Mouse (Mus musculus): Measurements from ENCODE around the gene Glis2. TPM values are rescaled to one million over a fixed set of nuclear protein-coding genes. Genes with fewer than 3 reads are reported as not detected.
A peak's percentile ranks its signal among the peaks of the same experiment; 100 is the strongest.
"Not testable (repeated sequence)": the region's sequence is repeated elsewhere in the genome, so short reads cannot be mapped to it uniquely, and the experiment has no call there.

Gene Glis2
- total RNA-seq, 2 experiments from 2014 or later: 12.0 to 13.2 TPM

DNA sequence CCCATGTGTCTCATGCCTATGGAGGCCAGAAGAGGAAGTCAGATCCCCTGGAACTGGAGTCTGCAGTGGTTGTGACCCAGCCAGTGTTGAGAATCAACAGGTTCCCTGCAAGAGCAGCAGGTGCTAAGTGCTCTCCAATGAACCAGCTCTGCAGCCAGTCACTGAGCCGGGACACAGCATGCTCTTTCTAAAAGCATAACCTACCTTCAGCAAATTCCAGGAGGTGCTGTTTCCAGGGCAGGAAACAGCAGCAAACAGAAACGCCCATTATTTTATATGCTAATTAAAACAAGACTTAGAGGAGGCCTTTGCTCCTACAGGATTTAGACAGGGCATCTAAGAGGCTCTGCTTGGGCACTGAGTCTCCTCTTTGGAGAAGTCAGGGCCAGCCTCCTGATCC, 18.5 kb upstream of the Glis2 start:
- no peak for DNase-seq (ENCODE audit: low spot score in 2 of 2)
- intact Hi-C loops (cut with DNase I): no loop called here

DNA sequence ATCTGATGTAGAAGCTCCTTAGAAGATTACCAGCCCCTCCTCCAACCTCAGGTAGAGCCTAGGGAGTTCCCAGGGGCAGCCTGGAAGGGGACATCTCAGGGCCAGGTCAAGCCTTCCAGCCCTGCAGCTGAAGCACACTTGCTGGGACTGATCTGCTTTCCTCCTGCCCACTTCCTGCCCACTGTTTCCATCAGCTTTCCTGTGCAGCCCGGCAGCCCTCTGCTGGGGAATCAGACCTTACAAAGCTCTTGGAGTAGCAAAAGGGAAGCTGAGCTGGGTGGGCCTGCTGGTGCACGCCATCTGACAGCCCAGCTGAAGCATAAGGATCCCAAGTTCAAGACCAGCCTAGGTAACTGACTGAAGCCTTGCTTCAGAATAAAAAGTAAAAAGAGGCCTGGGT, 17.6 kb upstream of the Glis2 start:
- intact Hi-C loops (cut with DNase I): no loop called here
- DNase-seq (ENCODE audit: low spot score in 2 of 2): no peak

DNA sequence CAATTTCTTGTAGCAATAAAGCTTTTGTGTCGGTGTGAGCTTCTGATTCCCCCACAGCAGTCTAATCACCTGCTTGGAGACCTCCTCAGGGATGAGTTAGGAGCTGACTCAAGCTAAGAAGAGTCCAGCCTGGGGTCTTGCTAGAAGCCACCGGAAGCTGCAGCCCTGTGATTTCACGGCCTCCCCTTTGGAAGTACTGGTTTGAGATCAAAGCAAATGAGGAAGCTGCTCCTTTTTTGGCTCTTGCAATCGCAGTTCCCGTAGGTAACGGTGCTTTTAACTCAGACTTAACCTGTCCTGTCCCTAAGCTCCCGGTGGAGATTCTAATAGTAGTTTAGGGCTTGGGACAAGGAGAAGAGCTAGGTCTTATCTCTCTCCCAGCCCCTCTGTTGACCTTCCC, 15.9 kb upstream of the Glis2 start:
- no peak for DNase-seq (ENCODE audit: low spot score in 2 of 2)
- intact Hi-C loops (cut with DNase I): no loop called here

DNA sequence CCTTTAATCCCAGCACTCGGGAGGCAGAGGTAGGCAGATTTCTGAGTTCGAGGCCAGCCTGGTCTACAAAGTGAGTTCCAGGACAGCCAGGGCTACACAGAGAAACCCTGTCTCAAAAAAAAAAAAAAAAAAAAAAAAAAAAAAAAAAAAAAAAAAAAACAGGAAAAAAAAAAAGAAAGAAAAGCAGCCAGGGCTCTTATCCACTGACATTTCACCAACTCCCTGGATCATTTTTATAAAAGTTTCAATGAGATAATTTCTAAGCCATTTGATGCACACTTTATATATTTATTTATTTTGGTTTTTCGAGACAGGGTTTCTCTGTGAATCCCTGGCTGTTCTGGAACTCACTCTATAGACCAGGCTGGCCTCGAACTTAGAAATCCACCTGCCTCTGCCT, 13.3 kb upstream of the Glis2 start:
- DNase-seq (ENCODE audit: low spot score in 2 of 2): not testable (repeated sequence)

DNA sequence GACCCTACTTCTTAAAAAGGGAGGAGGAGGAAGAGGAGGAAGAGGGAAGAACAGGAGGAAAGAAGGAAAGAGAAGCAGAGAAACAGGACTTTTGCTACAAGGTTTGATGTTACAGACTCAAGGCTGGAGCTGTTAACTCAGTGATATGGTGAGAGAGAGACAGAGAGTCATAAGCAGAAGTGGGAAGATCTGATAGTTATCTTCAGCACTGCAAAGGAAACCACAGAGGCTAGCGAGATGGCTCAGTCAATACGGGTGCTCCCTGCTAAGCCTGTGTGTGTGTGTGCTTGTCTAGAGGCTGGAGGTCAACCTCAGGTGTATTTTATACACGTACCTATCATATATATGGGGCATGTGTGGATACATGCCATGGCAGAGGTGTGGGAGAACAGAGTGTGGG, 10.7 kb upstream of the Glis2 start:
- intact Hi-C loops (cut with DNase I): no loop called here
- DNase-seq (ENCODE audit: low spot score in 2 of 2): no peak

More for the DNA sequence above, 13.3 kb upstream of the Glis2 start:
- intact Hi-C loops (cut with DNase I): not testable (repeated sequence)

DNA sequence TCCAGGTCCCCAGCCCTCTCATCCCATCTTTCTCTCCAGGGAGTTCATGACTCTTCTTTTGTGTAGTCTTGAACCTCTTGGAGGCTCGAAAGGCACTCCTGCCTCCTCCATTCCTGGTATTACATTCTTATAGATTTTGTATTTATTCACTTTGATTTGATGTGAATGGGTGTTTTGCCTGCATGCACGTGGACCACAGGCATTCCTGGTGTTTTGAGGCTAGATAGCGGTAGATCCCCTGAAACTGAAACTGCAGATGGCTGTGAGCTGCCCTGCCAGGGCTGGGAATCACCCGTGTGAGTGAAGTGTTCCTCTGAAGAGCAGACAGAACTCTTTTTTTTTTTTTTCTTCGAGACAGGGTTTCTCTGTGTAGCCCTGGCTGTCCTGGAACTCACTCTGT, 10.1 kb upstream of the Glis2 start:
- intact Hi-C loops (cut with DNase I): no loop called here

DNA sequence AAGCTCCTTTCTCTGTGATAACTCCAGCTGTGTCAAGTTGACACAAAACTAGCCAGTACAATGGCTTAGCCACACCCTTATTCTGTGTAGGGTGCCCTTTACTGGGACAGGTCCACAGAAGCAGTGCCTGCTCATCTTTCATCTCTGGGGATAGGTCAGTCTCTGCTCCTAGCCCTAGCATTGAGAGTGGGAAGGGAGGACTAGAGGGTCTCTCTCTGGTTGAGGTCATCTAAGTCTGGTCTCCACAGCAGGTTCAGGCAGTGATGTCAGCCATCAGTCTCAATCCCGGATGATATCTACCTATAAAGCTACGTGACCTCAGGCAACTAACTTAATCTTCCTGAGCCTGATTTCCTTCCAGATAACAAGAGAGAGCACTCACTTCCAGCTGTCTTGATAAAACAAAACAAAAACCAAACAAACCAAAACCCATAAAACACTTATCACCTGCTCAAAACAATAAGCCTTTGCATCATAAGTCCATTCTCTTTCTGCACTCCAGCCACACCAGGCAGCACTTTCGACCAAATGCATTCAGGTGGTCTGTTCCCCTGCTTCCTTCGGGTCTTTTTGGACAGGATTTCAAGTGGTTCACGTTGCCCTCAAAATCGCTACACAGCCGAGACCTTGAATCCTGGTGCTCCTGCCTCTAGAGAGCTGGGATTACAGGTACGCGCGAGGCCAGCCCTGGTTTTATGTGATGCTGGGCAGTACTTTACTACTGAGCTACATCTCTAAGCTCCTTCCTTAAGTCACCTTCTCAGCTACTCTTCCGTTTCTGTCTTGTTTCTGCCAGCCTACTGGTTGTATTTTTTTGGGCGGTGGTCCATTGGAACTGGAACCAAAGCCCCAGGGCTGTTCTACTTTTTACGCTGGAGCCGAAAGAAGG, 8.6 kb upstream of the Glis2 start:
- intact Hi-C loops (cut with DNase I): no loop called here
- DNase-seq (ENCODE audit: low spot score in 2 of 2): no peak

More for the DNA sequence above, 10.1 kb upstream of the Glis2 start:
- no peak for DNase-seq (ENCODE audit: low spot score in 2 of 2)

DNA sequence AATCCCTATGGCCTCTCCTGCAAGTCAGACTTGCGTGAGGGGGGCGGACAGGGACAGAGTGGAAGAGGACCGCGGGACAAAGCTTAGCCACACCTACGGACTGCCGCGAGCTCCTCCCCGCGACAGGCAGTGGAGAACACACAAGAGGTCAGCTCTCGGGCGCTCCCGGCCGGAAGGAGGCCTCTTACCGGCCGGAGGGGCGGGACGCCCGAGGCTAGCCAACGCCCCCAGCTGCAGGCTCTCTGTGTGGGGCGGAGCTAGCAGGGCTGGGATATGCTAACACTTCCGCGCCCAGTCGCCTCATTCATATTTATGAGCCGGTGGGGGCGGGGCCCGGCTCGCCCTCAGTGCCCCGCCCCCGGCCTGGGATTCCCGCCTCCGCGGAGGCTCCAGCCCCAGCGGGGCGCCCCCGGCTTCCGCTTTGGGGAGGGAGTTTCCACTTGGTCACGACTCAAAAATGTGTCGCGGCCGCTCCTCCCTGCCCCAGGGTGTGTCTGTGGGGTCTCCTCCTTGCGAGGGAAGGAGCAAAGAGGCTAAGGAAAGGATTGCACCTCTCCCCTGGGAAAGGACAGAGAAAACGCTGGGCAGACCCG, 7.9 kb upstream of the Glis2 start:
- DNase-seq (ENCODE audit: low spot score in 2 of 2): peak; percentile 87
- intact Hi-C loops (cut with DNase I): no loop called here

DNA sequence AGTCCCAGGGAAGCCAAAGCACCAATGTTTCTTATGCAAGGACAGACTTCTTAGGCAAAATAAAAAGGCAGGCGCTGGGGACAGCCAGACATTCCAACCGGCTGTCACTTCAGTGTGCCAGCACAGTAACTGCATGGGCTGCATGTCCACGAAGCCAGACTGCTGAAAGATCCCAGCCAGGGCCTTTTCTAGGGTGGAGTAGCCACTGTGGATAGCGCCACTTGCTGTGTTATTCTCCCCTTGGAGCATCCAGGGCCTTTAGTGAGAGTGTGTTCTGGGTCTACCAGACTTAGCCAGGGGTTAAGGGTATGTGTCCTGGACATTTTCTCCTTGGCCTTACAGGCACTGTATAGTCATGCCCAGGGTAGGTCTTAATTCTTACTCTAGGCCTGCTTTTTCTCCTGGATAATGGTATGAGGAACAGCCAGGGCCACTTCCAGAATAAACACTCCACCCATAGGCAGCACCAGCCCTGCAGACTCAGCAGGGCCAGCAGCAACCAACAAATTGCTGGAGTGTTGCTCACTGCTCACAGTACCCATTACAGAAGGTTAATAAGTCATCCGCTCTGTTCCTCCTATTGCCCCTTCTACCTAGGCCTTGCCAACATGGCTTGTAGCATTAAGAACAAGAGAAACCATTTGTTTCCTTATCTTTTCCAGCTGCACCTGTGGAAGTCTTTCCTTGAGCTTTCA, 6.8 kb upstream of the Glis2 start:
- no peak for DNase-seq (ENCODE audit: low spot score in 2 of 2)
- intact Hi-C loops (cut with DNase I): no loop called here

DNA sequence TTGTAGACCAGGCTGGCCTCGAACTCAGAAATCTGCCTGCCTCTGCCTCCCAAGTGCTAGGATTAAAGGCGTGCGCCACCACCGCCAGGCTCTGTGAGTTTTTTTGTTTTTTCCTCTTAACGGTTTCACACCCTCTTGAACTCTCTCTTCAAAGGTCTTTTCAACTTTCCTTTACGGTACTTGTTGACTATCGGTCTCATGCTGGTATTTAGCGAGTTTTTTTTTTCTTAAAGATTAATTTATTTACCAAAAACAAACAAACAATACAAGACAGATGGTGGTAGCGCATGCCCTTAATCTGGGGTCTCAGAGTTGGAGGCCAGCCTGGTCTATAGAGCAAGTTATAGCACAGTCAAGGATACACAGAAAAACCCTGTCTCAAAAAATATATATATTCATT, 4.3 kb upstream of the Glis2 start:
- DNase-seq (ENCODE audit: low spot score in 2 of 2): no peak
- intact Hi-C loops (cut with DNase I): no loop called here

DNA sequence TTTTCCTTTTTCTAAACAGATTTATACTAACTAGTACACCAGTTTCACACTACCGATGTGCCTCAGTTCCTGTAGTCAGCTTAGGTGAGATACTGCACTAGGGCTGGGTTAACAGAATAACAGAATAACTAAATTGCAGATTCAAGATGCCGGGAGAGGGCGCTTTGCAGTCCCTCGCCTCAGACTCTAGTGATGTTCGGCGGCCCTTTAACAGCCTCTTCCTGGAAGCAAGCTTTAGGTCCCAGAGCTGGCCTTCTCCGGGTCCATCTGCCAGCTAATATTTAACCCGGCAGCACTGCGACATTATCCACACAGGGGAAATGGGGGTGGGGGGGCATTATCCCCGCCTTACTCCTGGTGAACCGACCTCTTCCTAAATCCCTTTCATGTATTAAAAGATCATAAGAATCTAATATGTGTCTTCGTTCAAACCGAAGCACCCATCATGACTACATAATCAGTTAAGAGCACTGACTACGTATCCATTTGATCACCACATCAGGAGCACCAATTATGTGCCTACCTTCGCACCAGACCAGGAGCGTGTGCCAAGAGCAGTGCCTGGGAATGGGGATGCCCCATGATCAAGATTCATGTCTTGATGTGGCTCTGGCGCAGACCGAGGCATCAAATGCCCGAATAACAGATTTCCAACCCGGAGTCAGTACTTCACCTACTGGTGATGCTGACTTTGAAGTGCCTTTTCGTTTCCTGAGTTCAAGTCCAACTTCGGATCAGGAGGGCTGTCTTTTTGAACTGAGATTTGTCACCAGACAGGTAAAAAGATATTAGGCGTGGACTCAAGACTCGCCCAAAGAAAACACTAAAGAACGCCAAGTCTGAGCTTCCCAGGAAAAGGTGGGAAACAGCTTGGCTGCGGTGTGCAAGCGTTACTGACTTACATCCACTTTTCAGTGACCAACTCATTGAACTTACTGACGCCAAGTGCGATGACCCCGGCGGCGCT, 1.3 kb upstream of the Glis2 start:
- no peak for DNase-seq (ENCODE audit: low spot score in 2 of 2)
- intact Hi-C loops (cut with DNase I): no loop called here

DNA sequence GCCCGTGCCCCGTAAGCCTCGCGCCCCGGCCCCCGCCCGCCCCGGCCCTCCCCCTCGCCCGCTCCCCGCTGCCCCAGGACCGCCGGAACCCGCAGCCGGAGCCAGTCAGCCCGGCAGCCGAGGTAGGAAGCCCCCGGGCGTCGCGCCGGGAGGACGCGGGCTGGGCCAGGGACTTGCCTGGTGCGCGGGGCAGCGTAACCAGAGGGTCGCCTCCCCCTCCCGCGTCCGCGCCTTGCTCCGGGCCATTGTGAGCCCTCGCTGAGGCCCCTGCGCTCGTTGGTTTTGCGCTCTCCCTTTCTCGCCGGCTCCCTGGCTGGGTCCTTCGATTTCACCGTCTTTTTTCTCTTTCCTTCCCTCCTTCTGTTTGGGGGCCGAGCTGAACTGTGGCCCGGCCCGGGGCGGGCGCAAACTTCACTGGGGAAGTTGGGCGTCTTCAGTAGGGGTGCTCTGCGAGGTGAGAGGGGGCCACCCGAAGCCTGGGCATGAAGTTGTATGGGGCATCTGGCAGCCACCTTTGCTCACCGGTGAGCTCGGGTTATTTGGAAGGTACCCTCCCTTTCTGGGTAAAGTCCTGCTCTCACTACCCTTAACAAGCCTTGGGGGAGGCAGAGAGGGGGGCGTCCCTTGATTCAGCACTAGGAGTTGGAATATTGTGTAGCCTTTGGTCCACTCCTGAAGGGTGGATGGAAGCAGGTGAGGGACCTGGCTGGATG, 457 bp downstream of the Glis2 start:
- intact Hi-C loops (cut with DNase I): no loop called here

DNA sequence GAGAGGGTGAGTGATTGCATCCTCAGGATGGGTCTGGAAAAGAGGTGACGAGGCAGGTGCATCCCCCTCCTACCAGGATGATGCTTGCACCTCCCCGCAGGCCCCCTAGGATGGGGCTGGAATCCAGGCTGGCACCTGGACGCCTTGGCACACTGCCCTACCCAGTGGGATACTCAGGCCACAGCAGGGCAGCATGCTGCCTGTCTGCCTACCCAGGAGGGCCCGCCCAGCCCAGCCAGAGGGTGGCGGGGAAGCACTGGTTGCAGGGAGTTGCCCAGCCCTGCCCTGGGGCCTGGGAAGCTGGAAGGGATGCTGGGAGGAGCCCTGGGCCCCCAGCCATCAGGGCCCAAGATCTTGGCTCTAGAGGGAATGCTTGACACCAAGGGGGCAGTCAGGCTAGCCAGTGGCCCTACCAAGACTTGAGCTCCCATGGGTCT, 1.0 kb downstream of the Glis2 start:
- no peak for DNase-seq (ENCODE audit: low spot score in 2 of 2)
- intact Hi-C loops (cut with DNase I): no loop called here

More for the DNA sequence above, 457 bp downstream of the Glis2 start:
- no peak for DNase-seq (ENCODE audit: low spot score in 2 of 2)

DNA sequence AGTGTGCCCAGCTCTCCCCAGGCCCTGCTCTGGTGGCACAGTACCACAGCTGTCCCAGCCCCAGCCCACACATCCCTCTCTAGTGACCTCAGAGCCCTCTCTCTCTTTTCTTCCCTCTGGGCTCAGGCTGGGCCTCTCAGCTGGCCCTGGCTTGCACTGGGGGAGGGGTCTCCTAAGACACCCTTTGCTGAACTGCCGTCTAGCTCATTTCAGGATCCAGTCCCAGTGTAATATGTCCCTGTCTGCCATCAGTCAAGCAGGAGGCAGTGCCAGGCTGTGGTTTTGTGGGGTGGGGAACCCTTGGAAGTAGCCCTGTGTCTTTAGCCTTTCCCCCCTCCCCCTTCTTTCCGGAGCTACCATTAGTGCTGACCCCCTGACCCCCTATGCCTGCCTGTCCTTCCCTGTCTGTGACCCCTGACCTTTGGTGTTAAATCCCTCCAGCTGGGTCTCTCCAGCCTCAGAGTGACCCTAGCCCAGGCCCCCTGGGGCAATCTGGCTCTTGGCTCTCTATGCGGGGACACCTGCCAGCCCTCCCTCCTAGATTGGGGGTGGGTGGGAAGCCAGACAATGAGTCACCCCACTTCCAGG, 1.7 kb downstream of the Glis2 start:
- intact Hi-C loops (cut with DNase I): no loop called here
- DNase-seq (ENCODE audit: low spot score in 2 of 2): no peak

DNA sequence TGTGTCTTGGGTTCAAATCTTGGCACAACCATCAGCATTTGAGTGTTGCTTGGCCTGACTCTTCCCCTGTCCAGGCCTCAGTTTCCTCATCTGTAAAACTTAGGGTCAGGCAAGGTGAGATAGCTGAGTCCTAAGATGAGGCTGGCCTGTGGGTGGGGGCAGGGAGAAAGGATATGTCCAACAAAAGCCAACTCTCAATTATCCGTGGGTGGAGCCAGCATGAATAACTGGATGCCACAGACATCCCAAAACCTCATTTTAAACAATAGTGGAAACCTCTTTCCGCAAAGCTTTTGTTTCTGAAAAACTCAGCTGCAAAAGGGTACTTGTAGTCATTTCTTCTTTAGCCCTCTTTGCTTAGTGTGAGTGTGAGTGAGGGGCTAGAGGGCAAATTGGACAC, 2.3 kb downstream of the Glis2 start:
- intact Hi-C loops (cut with DNase I): no loop called here

DNA sequence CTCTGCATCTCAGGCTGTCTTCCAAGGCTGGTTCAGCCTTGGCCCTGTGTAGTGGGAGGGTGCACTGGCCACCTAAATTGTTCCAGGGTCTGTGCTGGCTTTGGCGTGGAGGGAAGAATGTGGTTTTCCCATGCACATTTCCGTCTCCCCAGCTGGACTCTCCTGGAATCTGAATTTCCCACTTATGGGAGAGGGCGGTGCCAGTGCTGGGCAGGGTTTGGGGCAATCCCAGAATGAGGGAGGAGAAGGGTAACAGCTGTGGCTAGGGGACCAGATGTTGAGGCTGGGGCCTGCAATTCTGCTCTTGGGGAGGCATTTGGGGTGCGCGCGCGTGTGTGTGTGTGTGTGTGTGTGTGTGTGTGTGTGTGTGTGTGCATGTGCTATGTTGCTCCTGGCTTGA, 2.8 kb downstream of the Glis2 start:
- intact Hi-C loops (cut with DNase I): no loop called here
- DNase-seq (ENCODE audit: low spot score in 2 of 2): no peak

More for the DNA sequence above, 2.3 kb downstream of the Glis2 start:
- no peak for DNase-seq (ENCODE audit: low spot score in 2 of 2)

DNA sequence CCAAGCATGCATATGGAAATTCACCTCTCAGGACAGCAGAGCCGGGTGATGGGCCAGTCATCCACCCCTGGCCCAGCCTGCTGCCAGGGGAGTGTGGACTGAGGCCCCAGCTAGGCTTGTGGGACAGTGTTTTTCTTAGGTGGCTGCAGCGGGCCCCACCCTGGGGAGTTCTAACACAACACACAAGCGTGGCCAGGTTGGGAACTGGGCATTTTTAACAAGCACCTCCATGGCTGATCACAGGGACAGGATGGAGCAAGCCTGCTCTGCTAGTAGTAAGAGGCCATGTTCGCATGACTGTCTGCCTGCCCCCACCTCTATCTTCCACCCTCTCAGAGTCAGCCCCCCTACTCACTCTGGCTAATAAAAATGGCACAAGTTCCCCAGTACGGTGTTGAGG, 3.5 kb downstream of the Glis2 start:
- intact Hi-C loops (cut with DNase I): no loop called here
- no peak for DNase-seq (ENCODE audit: low spot score in 2 of 2)

DNA sequence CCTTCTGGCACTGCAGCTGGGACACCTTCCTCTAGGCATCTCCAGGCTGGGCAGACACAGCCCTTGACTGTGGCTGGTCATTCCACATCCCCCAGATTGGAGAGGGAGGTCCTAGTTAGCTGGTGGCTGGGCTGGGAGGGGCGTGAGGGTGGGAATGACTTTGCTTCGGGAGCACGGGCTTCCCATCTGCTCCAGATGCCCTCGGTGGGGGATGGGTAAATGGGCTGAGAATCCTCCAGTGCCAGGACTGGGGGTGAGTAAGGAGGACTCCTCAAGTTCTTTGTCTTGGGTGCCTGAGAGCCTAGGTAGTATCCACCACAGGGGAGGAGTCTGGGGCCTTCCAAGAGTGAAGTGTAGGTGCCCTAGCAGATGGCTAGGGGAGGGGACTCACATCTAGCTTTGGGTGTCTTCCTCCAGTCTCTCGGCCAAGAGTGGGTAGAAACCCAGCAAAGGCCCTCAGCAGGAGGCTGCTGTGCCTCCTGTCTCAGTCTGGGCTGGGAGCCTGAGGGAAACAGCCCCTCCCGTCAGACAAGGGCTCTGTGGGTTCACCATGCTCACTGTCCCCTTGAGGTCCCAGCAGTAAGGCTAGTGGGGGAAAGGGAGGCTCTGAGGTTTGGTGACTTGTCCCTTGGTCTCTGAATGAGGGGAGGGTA, 4.5 kb downstream of the Glis2 start:
- intact Hi-C loops (cut with DNase I): no loop called here
- DNase-seq (ENCODE audit: low spot score in 2 of 2): no peak

All from left cerebral cortex, postnatal 36 days (tissue).